Mouse (Mus musculus) neural tube, embryonic 10.5 days (tissue): Measurements from ENCODE around the gene Prdm5.

Experiments
- DNase-seq: peaks from one replicate; pipeline ENCODE4 v3.0.0-alpha.2; 2017; ENCODE audit warnings: low spot score; ENCODE audit errors: extremely low spot score

The Prdm5 gene

DNA sequence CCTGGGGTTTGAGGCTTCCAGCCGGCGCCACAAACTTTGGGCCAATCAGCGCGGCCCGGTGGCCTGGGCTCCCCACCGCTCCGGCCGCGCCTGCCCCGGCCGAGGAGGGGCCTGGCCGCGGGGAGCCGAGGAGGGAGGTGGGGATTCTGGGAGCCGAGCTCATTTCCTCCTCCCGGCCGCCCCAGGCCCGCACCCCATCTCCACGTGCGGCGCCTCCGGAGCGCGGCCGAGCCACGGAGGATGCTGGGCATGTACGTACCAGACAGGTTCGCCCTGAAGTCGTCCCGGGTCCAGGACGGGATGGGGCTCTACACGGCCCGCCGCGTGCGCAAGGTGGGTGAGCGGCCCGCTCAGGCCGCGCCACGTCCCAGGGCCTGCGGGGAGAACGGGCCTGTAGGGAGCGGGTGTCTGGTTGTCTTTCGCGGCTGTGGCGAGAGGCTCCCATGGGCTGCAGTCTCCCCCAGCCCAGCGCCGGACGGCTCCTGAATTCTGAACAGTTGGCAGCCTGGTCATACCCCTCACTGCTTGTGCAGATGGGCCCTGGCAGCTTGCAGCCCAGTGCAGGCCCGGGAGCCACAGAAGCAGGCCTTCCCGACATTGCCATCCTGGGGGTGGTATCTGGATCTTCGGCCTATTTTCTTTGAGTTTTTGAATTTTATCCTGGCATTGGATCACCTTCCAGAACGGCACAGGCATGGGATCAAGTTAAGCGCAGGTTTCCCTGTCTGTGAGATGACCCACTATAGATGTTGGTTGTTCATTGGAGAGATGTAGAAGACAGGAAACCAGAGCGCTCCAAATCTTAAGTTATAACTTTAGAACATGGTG, at the start of gene Prdm5:
Gene Prdm5 (plus strand): TSS at position 128 of the 828 bp plus-strand sequence.
- DNase-seq = peak; percentile 83

DNA sequence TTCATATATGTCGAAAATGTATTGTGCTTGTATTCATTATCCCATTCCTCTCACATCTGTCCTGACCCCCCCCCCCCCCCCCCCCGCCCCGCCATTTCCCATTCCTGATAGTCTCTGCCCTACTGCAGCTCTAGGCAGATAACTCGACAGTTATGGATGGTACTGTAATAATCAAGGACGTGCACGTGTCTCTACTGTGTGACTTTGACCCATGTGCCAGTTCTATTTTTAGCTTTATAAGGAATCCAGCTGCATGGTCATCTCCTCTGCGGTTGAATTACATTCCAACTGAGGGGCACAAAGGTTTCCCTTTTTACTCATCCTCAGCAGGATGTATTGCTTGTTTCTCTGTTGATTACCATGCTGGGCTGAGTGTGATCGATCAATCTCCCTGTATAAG, 39.3 kb upstream of the Prdm5 start:
- no peak for DNase-seq

DNA sequence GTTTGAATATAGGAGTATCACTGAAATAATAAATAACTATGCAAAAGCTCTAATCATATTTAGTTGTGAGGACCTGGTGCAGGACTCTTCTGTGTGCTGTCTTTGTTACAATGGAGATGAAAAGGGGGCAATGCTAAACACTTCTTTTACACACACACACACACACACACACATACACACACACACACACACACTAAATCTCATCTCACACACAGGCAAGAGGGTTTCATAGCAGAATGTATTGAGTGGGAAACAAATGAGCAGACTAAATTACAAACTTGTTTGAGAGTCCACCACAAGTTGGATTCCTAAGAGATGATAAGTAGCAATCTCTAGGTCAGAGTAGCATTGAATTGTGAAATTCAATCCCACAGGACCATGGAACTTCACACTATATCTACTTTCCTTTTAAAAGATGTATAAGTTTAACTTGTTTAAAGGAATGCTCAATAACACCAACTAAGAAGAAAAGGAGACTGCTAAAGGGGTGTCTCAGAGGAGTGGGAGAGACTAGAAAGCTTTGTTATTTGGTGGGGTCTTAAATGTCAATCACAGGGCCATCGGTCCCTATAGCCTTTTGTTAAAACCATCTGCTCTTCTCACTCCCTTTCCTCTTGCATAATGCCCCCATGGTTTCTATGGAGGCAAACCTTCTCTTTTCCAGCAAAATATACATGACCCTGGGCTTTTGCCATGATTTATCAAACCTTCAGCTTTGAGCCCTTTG, 35.5 kb upstream of the Prdm5 start:
- no peak for DNase-seq

DNA sequence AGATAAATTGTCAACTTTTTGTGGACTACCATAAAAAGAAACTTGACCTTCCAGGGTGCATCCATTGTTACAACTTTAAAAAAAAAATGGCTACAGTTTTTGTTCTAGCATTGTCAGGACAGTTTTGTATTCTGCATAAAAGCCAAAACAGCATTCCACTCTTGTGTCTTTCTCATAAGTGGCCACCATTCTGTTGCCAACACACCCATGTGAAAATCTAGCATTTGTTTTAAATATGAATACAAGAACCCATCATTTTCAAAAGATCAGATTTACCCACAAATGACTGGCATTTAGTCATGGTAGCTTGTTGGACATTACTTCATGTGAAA, 35.0 kb upstream of the Prdm5 start:
- no peak for DNase-seq

DNA sequence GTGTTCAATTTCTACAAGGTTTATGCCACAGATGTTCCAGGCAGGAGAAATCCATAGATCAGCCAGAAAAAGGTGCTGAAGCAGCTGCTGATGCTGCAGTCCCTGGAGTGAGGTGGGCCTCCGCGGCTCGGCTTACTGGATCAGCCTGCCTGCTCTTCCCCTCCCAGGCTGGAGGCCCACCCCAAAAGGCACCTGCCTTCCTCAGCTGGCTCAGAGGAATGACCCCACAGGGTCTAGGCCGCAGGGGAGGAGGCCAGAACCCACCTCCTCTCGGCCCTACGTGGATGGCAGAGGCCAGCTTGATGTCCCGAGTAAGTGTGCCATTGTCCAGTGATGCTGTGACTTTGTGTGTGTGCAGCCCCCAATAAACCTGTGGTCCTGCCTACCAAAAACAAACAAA, 20.6 kb upstream of the Prdm5 start:
- no peak for DNase-seq

DNA sequence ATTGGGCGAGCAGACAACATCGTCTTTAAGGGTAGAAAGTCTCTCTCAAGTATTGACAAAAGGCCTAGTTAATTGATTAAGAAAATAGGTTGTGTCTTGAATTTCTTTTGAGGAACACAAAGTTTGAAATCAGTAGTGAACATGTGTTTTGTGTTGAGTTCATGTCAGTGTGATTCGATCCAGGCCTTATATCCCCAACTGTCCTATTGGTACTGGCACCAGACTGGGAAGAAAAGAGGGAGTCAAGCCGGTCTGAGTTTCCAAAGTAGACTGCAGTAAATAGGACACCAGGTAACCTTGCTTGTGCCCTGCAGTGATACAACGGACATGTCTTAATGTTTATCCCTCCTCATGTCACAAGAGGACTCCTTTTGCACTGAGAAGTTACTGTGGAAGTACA, 19.6 kb upstream of the Prdm5 start:
- no peak for DNase-seq

DNA sequence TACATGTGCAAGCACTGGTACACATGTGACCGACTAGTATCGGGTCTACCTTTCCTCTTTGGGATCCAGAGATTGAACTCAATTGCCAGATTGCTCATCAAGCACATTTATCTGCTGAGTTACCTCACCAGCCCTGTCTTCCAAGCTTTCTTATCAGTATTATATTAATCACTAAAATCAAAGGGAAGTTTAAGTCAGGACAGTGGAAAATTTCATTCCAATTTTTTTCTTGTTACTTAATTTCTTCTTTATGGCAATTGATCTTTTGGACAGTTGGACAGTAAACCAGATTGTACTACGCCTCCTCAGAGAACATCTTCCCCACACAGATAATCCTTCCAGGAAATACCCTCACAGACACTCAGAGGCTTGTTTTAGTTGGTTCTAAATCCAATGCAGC, 18.7 kb upstream of the Prdm5 start:
- DNase-seq = no peak

DNA sequence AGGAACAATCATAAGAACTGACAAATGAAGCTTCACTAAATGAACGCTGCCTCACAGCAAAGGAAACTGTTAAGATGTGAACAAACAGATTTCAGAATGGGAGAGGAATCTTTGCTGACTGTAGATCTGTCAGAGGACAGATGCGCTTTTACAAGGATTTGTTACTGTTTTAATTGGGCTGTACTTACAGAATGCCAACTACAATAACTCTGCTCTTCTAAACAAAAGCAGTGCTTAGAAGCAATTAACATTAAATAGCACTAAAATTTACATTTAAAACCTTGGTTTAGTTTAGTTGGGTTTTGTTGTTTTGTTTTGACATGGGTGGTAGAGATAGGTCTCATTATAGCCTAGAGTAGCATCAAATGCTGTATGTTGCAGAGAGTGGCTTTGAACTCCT, 14.3 kb upstream of the Prdm5 start:
- DNase-seq = no peak

DNA sequence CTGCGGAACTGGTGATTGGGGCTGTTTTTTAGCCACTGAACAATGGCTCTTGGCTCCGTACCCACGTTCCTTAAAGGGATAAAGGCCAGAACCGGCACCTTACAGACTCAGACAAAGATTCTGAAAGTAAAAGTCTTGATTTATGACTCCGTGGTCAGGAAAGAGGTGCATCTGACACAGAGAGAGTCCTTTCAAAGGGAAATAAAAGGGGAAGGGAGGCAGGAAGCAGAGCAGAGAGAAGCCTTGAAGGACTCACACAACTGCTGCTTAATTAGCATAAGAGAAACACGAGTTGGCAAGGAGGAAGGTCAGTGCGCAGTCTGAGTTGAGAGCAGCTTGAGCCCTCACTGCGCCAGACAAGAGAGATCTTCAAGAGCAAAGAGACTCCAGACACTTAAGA, 13.7 kb upstream of the Prdm5 start:
- peak; percentile 31 for DNase-seq

DNA sequence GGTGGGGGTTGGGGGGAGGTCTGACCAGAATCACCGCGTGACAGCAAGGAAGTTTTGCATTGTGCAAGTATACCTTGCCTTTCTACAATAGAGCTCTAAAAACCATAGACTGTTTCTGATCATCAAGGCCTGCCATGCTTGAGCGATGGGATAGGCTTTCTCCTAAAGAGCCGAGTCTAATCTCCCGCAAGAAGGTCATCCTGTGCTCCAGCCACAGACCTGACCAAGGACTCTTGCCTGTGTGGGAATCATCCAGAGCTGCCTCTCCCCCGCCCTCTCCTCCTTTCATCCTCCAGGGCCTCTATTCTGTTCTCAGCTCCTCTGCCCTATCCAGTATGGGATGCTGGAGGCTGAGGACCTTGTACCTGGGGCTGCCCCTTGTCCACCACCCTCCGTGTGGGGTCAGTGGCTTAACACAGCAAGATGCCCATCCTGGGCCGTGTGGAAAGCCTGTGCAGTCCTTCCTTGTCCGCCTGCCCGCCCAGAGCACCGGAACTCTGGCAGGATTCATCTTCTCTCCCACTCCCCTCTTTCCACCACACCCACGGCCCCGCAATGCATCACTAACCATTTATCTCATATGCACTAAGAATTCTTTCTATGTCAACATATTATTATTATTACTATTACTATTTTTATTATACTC, 12.9 kb upstream of the Prdm5 start:
- DNase-seq = no peak

DNA sequence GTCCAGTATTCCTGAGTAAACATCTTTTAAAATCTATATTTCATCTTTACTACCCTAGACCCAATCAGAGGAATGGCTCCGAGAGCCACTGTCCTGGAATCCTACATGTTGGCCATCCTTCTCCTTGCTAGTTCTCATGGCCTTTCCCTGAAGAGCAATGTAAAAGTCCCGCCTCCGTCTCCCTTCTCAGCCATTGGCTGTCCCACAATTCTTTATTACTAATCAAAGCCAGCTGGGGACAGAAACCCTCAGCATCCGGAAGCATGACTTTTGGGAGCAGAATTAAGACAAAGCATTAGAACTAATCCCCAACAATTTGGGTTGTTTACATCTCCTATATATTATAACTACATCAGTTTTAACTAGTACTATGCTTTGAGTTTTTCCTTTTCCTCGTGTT, 10.9 kb upstream of the Prdm5 start:
- DNase-seq = no peak

DNA sequence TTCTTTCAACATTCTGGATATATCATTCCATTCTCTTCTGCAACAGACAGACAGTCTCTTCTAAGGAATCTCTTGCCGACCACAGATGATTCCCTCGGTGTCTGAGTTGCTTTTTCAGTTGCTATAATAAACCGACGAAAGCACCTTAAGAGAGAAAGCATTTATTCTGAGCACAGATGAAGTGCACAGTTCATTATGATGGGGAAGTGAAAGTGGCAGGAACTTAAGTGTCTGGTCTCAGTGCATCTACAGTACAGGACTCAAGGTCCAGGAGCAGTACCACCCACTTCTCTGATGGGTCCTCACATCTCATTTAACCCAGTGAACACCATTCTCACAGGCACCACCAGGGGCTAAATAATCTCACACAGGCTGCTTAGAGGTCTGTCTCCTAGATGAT, 5.2 kb upstream of the Prdm5 start:
- no peak for DNase-seq

DNA sequence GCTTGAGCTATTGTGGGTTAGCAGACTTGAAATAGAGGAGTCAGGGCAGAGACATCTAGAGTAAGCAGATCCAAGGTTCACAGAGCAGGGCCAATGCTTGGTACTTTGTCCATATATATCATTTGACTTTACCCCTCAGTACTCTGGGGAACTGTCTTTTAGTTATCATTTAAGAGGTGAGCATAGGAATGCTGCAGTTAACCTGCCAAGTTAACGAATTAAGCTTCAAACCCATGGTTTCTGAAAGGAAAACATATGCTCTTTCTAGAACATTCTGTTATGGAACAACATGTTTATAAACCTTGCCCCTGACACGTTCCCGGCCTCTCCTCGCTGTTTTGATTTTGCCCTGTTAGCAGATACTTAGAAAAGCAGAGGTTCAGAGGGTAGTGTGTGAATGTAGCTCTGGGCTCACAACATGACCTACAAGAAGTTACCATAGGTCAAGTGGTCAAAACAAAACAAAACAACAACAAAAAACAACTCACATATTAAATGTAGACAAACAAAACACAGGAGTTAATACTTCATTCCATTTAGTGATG, 973 bp downstream of the Prdm5 start:
- no peak for DNase-seq

DNA sequence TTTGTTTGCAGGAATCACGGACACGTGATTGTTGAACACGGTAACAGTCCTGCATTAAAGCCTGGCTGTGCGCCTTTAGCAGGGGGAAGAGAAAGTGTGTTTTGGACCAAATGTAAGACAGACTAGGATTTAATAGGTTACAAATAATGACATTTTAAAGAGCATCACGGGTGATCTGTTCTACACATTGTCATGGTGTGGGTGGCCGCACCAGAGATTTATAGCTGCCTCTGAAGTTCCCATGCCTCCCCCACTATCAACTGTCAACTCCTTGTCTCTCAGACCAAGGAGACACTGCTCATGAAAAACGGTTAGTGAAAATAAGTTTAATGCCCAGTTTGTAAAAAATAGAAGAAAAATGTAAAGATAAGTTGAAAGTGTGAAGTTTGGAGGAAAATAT, 2.7 kb downstream of the Prdm5 start:
- DNase-seq = no peak

DNA sequence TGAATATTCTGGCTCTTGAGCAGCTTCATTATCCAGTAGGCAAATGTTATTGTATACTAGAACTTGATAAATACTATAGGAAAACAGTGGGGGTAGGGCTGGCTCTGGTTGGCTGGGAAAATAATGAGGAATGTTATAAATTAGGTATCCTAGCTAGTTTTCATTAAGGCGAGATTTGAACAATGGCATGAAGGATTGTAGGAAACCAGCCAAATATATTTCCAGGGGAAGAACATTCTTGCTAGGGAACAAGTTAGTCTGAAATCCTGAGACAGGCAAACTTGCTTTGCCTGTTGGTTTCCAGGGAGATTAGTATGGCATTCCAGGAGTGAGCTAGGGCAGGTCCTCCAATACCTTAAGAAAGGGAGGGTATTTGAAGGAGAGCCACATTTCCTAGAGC, 4.9 kb downstream of the Prdm5 start:
- DNase-seq = no peak

DNA sequence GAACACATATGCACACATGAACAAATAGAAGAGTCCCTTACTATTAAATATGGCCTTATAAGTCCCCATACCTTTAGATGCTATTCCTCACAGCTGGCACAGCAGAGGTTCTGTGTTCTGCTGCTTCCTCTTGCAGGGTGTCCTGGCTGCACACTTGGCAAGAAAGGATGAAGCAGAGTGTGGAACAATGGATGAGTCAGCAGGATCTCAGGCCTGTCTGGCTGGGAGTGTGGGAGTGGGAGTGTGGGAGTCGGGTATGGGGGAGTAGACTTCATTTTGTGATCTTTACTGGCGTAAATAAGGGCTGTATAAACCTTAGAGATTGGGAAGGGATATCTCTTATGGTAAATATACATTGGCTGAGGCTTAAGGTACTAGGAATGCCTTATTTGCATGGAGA, 14.1 kb downstream of the Prdm5 start:
- no peak for DNase-seq

DNA sequence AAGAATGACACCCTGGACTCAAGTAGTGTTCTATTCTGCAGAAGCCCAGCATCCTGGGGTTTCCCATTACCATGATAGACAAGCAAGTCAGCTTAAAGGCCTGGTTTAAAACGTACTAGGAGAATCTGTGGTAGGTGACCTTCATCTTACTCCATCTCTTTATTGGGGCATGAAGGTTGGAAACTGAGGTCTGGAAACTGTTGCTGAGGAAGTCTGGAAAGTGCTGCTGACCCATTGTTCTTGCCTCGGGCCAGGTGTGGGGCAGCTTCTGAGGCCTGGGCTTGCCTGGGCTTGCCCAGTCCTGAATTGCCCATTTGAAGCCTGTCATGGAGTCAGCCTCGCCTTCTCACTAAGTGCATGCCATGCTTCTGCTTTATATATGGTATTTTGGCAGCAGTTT, 17.8 kb downstream of the Prdm5 start:
- DNase-seq = no peak

DNA sequence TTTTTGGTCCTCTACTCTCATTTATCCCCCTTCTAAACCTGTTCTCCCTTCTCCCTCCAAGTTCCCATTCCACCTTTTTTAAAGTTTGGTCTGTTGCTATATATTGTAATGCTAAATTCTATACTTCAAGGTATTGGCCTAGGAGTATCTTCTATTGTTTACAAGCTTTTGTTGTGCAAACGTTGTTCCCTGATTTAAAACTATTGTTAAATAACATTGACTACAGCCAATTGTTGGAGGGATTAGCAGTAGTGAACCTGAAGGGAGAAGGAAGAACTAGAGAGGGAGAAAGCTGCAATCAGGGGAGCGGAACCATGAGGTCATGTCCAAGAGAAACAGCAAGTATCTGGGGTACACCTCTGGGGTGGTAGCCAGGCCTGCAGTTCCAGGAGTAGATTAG, 18.5 kb downstream of the Prdm5 start:
- no peak for DNase-seq

DNA sequence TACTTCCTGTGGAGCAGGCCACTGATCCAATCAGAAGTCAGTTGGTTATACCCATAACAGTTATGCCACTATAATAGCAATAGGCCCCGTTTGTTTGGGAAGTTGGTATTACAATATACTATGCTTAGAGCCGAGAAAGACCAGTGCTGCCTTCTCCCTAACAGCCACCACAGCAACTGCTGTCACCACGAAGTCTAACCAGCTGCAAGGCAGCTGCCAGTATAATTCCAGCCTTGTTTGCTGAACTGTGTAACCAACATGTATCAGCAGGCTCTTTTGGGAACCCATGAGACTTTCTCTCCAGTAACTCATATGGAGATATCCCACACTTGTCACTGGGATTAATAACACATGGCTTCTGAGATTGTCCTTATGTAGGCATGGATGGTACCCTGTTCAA, 19.6 kb downstream of the Prdm5 start:
- no peak for DNase-seq

DNA sequence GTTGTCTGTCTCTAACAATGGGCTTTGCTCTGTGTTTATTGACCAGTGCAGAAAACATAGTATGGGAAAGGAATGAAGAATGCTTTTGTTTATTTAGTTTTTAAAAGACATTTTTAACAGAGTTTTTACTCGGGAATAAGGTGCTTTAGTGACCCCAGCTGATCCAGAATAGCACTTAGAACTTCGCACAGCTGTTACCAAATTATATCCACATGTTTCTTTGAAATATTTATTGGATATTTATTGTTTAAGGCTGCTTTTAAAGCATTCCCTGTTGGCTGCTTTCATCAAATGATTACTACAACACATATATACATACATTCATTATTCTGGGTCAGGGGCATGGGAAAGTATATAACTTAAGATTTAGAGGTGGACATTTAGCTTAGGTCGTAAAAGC, 32.9 kb downstream of the Prdm5 start:
- DNase-seq = no peak

DNA sequence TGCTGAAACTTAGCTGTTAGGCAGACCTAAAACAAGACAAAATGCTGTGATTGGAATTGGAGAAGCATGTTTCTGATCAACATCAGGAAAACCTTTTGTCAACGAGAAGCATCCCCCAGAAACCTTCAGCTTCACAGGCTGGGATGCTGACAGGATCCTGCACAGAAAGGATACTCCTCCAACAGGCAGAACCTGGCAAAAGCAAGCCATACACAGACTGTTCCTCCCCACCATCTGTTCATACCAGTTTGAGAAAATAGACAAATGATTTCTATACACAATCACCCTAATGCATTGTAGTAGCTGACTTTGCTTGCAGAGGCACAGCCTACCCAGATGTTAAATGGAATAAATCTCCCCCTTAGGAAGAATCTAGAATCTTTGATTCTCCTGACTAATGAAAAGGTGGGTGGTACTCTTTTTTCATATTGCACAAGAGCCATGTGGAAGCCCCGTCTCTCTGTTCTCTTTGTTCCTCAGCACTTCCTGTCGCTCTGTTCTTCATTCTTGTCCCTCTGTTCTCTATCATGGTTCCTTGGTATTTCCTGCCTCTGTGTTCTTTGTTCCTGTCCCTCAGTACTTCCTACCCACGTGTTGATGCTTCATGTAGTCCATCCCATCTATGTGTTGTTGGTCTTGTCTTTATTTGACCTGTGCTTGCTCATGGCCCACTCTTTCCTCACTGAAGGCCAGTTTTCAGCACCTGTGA, 39.4 kb downstream of the Prdm5 start:
- no peak for DNase-seq

DNA sequence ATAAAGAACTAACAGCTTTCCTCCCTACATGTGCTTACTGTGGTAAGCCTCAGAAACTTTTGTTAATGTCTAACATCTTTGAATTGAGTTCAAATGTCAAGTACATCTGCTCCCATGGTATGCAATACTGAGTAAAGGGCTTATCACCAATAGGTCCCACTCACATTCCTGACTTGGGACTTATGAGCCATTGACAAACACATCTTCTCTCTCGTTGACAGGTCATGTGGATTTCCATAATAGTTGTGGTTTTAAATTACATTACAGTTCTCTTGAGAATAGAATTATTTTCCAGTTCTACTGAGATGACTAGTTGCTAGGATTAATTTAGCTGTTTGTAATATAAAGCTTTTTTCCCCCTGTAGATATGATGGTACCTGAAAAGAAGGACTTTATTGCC, 49.9 kb downstream of the Prdm5 start:
- no peak for DNase-seq
